Mouse (Mus musculus) gastrocnemius, adult 2 months (tissue): ENCODE results near the gene Stox2. TPM values are rescaled to one million over a fixed set of nuclear protein-coding genes. Genes with fewer than 3 reads are reported as not detected.
A peak's percentile ranks its signal among the peaks of the same experiment; 100 is the strongest.

Source experiments
- DNase-seq: peaks from one replicate; pipeline ENCODE4 v3.0.0; 2022
- H3K27ac ChIP-seq: fragments of 200-600 bp; 2 replicates; pipeline ENCODE4 v1.8.1; 2022; ENCODE audit warnings: mild to moderate bottlenecking
- H3K4me3 ChIP-seq: fragments of 200-600 bp; 2 replicates; pipeline ENCODE4 v1.8.1; 2022; ENCODE audit warnings: mild to moderate bottlenecking, moderate library complexity
- CTCF ChIP-seq: fragments of 200-600 bp; IDR thresholded peaks from 2 replicates; pipeline ENCODE4 v1.8.1; 2022; ENCODE audit warnings: antibody characterized with exemption, mild to moderate bottlenecking, moderate library complexity
- intact Hi-C: fragments of 180-260 bp; cut with DNase I; formaldehyde crosslinking; loops from one replicate; pipeline ENCODE4 v1.15.1; 2025
- total RNA-seq, 2 experiments: library from RNA; stranded (reverse); gene quantifications; 2 replicates each; pipeline ENCODE4 v1.2.3; 2021

The Stox2 gene
- total RNA-seq, 2 experiments from 2014 or later: 7.3 to 9.5 TPM

DNA sequence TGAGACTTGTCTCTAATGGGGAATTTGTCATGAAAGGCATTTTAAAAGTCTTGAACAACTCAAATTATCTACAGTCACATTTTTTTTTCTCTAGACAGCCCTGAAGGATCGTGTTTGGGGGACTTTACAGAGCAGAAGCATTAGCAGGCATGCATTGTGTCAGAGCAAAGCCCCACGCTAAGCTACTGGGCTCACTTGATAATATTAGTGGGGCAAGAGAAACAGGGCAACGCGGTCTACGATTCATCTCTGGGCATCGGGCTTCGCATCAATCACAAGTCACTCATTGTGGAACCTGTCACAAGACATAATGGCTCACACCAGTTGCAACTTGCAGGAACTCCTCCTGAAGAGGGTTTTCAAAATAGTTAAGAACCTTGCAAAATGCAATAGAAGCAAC is 205.9 kb downstream of the Stox2 start:
- no peak for TF ChIP-seq CTCF
- intact Hi-C loops: no loop called here
- Histone ChIP-seq H3K4me3 (no peak overlapping the region), H3K27ac (no peak overlapping the region)
- DNase-seq: no peak

DNA sequence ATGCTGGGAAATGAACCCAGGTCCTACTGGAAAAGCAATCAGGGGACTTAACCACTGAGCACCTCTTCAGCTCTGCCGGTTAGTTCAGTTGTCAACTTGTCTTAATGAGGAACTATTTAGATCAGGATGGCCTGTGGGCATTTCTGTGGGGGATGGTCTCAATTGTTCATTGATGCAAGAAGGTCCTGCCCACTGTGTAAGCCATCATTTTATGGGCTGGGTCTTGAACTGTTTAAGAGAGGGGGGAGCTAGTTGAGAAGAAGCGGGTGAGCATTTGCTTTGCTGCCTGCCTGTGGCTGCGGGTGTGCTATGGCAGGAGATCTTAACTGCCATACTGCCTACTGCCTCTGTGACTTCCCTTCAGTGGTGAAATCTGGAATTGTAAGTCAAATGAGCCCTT is 214.1 kb downstream of the Stox2 start:
- Histone ChIP-seq H3K4me3 (no peak overlapping the region), H3K27ac (no peak overlapping the region)
- no peak for DNase-seq
- intact Hi-C loops: no loop called here
- no peak for TF ChIP-seq CTCF

DNA sequence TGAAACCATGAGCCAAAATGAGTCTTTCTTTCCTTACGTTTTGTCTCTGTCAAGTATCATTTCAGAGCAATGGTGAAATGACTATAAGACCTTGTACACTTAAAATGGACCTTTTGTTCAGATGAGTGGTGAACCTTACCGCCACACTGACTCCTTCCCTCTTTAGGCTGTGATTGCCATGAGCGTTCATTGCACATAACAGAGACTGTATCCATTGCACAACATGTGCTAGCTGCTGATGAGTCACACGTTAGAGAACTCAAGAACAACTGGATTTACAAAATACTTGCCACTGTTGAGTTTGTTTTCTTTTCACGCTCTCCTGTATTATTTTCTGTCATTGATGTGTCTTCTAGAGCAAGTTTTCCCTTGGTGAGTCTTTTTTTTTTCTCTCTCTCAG is 216.1 kb downstream of the Stox2 start:
- no peak for TF ChIP-seq CTCF
- intact Hi-C loops: no loop called here

DNA sequence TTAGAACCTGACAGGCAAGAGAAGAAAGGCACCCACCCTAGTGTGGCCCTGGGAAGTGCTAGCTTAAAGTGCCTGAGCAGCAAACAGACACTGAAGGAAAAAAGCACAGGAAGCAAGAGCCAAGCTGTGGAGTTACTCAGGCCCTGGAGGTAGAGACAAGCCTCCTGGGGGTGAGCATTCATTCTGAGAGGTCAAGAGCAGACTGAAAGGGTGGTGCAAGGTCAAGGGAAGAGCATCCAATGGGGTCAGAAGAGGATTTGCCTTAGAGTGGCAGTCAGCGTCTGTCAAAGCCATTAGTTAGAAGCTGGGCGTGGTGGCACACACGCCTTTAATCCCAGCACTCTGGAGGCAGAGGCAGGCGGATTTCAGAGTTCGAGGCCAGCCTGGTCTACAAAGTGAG is 224.3 kb downstream of the Stox2 start:
- Histone ChIP-seq H3K4me3 (no peak overlapping the region), H3K27ac (no peak overlapping the region)
- no peak for TF ChIP-seq CTCF
- intact Hi-C loops: no loop called here
- DNase-seq: no peak

More for the DNA sequence above, 216.1 kb downstream of the Stox2 start:
- H3K4me3 ChIP-seq: no peak overlapping the region
- no peak for DNase-seq
- H3K27ac ChIP-seq: no peak overlapping the region

DNA sequence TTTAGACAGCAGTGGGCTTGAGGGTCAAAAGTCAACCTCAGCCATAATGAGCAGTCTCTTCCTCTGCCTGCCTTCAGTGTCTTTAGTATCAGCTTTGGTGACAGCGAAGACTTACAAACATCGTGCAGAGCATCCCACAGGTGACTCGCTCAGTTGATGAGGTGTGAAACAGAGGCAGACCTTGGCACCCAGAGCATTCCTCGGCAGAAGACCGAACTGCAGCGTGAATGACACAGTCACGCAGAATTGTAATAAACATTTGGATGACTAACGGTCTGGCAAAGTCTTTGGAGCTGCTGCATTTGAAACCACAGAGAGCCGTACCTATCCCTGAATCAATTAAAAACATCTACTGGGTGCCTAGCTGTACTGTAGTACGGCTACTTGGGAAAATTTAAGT is 225.0 kb downstream of the Stox2 start:
- intact Hi-C loops: no loop called here
- DNase-seq: no peak
- Histone ChIP-seq H3K27ac (no peak overlapping the region), H3K4me3 (no peak overlapping the region)
- no peak for TF ChIP-seq CTCF

DNA sequence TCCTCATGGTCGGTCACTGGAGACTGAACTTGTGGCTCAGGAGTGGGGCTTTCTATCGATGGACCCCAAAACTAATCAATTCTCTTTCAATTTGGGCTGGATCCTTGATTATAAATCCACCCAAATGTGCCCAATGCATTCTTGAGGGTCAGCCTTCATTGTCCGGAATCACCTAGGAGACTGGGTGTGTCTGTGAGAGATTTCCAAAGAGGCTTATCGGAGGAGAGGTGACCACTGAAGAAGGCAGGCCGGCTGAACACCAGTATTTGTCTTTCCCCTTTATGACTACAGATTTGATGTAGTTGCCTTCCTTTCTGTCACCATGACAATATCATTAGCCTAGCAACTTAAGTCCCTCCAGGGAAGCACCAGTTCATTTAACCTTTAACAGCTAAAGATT is 225.8 kb downstream of the Stox2 start:
- TF ChIP-seq CTCF: no peak
- Histone ChIP-seq H3K27ac (no peak overlapping the region), H3K4me3 (no peak overlapping the region)
- intact Hi-C loops: no loop called here
- no peak for DNase-seq

DNA sequence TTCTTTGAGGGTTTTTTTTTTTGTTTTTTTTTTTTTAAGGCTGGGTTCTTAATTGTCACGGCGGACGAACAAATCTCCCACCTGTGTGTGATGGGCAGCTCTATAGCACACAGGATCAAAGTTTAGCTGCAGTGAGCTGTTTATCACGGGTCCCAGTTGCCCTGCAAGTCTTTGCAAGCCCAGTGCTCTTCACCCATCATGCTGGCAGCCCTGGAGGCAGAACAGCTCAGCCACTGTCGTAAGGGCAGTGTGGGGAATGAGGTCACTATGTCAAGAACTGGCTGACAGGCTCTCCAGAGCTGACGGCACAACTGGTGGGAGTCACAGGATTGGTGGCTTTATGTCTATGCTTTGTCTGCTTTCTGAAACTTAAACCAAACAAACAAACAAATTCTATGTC is 227.6 kb downstream of the Stox2 start:
- no peak for DNase-seq
- H3K27ac ChIP-seq: no peak overlapping the region
- no peak for TF ChIP-seq CTCF
- H3K4me3 ChIP-seq: no peak overlapping the region
- intact Hi-C loops: no loop called here

DNA sequence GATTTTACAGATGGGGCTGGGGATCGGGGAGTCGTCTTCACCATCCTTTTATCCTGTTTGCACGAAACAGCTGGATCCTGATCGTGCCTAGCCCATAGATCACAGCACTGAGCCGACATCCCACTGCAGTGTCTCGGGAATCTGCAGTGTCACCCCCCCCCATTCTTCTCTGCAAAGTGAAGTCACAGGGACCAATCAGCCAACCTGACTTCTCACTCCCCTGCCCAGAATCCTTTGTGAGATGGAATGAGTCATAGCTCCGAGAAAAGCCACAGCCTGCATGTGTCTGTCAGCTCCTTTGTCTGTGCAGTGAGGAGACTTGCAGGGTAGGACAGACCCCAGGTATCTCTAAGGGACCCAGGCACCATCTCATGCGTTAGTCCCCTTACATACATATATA is 228.1 kb downstream of the Stox2 start:
- intact Hi-C loops: no loop called here
- no peak for DNase-seq
- Histone ChIP-seq H3K4me3 (no peak overlapping the region), H3K27ac (no peak overlapping the region)
- TF ChIP-seq CTCF: no peak

DNA sequence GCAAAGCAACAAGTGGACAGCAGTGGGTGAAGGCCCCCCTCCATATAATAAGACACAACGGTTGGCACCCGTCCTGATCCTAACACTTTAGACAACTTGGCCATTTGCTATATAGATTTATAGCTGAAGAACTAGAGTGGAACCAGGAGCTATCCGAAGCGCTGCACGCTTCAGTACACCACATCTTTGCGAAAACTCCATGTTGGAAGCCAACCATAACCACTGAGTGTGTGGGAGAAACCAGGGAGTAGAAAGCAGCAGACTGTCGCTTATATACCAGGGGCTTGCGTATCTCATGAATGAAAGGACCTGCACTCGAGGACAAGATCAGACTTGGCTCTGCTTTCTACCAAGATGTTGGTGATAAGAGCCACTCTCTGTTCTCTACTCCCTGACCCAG is 234.0 kb downstream of the Stox2 start:
- intact Hi-C loops: loop anchor here (5.0 kb wide), 1 partner anchor 155 kb away; no protein-coding TSS in a partner anchor
- Histone ChIP-seq H3K27ac (no peak overlapping the region), H3K4me3 (no peak overlapping the region)
- no peak for DNase-seq
- no peak for TF ChIP-seq CTCF

DNA sequence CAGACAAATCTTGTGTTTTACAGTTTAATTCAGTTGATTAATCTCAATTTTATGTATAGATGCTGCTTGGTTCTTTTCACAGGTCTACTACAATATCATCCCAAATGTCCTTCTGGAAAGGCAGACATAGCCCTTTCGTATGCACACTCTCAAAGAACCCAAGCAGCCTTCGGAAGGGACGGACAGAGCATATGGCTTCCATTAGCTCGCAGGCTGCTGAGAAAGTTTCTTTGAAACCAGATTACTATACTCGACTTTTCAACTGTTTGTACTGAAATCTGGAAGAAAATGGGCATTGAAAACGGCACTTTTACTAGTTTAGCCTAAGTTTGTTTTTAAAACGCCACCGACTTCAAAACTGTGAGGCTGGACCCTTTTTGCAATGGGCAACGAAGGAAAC is 234.9 kb downstream of the Stox2 start:
- H3K4me3 ChIP-seq: no peak overlapping the region
- DNase-seq: no peak
- no peak overlapping the region for H3K27ac ChIP-seq
- intact Hi-C loops: loop anchor here (5.0 kb wide), 1 partner anchor 156 kb away; no protein-coding TSS in a partner anchor
- no peak for TF ChIP-seq CTCF

DNA sequence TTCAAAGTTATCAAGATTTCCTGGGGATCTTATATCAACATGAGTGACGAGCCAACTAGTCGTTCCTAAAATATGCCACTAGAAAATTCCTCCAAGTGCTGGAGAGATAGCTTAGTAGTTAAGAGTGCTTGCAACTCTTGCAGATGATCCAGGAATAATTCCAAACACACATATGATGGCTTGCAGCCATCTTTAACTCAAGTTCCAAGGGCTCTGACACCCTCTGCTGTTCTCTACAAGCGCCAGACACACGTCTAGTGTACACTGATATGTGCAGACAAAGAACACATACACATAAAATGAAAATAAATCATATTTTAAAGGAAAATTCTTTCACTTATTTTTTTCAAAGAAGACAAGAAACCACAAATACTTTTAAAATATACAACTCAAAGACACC is 237.9 kb downstream of the Stox2 start:
- Histone ChIP-seq H3K4me3 (no peak overlapping the region), H3K27ac (no peak overlapping the region)
- DNase-seq: no peak
- TF ChIP-seq CTCF: peak; percentile 8; the same call in 1 of the 2 replicates
- intact Hi-C loops: no loop called here

DNA sequence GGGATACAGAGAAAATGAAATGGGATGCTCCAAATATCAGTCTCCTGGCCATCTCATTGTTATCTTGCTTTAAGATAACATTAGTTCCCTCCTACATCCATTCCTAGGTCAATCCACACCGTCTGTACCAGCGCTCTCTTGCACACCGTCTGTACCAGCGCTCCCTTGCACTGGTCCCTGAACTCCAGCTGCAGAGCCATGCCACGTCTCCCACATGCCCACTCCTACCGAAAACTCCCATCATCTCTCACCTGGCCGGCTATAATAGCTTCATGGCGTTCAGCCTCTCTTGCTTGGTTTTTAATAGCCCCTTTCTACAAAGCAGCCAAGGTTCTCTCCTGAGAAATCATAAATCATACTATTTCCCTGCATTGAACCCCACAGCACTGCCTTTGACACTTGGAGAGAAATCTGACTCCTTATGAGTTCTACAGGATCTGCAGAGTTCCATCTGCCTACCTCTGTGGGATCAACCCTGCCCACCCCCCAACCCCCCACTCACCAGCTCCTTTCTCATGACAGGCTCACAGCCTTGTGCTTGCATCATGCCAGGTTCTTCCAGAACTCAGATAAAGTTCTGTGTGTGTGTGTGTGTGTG is 239.4 kb downstream of the Stox2 start:
- no peak overlapping the region for H3K27ac ChIP-seq
- intact Hi-C loops: no loop called here
- TF ChIP-seq CTCF: no peak

DNA sequence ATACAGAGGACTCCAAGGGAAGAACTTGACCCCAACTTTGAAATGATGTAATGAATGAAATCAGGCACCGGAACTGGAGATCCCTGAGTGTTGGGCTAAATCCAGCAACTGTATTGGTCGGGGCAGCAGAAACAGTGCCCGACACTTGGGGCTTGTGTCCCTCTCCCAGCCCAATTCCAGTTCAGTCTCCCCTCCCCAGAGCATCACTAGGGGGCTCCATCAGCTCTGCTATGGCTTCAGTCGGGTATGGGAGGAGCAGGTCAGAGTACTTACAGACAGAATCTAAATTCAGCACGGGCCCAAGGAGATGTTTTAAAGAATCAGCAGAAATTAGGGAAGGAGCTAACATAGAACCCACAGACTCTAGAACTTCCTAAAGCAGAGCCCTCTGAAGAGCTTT is 240.7 kb downstream of the Stox2 start:
- peak; percentile 24 for TF ChIP-seq CTCF
- intact Hi-C loops: no loop called here
- DNase-seq: no peak
- Histone ChIP-seq H3K27ac (no peak overlapping the region), H3K4me3 (no peak overlapping the region)

More for the DNA sequence above, 239.4 kb downstream of the Stox2 start:
- DNase-seq: no peak
- no peak overlapping the region for H3K4me3 ChIP-seq

DNA sequence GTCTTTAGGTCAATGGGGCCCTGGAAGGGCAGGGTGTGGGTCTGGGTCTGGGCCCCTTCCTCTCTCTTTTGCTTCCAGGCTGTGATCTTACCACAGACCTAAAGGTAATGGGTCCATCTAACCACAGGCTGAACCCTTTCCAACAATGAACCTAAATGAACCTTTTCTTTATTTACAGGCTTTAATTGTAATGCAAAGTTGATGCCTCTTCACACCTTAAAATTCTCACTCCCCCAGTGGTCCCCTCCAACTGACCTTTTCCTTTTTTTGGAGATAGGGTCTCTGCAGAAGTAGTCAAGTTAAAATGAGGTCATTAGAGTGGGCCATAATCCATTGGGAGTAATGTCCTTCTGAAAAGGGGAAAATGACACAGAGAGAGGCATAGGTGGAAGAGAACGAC is 249.8 kb downstream of the Stox2 start:
- H3K27ac ChIP-seq: no peak overlapping the region
- H3K4me3 ChIP-seq: no peak overlapping the region
- intact Hi-C loops: no loop called here
- no peak for DNase-seq
- TF ChIP-seq CTCF: no peak
